Mouse (Mus musculus) cerebellum, adult 11-12 months (tissue): ENCODE measurements at regions not wholly inside any gene's neighbourhood (a gene's known extent, or its start where the extent isn't known, plus 50 kb on each side); places are given as distances from the start of the nearest gene placed in this dataset.

ENCODE experiments used
- DNase-seq: peaks from one replicate; pipeline ENCODE4 v3.0.0; 2022

DNA sequence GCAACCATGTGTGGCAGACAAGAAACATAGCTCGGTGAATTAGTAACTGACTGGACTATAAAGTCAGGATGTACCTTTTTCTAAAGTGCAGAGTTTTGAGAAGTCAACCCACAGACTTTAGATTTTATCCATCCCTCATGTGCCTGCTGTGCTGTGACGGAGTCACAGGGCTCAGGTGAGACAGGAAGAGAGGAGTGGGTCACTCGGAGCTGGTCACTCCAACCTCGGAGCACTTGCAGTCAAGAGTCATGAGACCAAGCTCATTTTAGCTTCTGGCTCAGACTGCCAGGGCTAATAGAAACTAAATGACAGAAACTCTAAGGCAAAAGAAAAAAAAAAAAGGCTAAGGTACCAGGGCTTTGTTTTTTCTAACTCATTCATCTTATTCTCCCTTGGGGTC lies 90.3 kb upstream of the Gm47985 start:
- DNase-seq = no peak

DNA sequence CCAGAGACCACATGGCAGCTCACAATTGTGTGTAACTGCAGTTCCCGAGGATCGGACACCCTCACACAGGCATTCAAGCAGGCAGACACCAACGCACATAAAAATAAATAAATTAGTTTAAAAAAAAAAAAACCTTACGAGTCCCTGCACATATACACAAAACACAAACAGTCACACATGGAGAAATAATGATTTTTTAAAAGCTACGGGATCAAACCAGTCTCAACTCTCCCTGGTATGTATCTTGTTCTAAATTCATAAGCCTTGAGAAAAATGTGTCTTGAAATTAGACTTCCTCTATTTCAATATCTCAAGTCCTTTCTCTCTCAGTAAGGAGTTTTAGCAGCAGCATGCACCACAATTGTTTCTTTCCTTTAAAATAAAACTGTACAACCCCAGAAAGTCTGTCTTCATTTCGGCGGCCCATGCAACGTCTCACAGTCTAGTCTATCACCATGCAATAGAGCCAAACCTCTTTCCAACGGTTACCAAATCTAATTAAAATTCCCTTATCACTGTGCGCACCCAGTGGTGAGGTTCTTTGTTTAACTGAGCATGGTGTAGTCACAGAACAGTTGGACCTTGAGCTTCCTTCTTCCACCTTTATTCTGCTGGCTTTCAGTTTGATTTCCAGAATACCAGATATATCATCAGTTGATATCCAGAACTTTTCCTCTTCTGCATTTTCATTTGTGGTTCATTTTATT lies 86.8 kb upstream of the Gm47985 start:
- DNase-seq = no peak

DNA sequence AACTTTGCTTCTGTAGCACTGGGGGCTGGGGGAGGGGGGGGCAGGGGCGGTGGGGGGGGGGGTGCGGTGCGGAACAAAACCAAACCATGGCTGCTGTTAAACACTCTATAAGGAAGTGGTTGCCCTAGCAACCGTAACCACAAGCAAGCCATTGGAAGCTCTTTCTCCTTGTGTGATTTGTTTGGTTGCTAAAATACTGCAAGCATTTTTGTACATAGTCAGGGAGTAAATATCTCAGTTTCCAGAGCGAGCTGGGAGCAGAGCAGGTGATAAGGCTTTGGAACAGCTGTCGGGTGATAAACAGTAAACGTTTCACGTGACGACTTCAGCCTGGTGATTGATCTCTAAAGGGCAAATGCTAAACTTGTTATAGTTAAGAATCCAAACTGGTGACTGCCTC lies 86.3 kb upstream of the Gm47985 start:
- no peak for DNase-seq

DNA sequence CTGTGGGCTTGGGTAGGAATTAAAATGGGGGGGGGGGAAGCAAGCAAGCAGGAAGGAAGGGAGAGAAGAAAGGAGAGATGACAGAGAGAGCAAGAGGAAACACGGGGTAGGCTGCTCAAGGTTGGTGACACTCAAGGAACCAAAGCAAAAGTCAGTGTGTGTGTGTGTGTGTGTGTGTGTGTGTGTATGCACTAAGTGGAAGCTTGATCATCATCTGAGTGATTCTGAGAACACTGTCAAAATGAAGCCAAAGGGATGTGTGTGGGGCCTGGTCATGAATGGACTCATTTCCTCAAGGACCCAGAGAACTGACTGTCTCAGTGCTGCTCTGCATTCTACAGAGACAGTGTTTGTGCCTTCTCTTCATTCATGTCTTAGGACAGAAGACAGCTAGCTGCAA lies 84.8 kb upstream of the Gm47985 start:
- DNase-seq = no peak

DNA sequence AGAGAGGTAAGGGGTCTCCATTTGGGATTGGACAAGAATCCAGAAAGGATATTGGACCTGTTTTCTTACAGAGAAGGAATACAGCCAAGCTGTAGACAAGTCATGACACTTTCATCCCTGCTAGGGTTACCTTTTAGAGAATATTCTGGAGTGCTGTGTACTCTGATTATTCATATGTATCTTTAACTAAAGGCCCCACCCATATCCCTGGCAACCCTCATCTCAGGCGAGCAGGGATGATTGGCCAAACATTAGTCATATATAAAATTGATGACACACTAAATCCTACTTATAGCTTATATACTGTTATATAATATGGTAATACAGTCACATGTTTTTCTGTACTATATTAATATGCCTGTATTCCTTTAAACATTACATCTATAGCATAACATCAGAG lies 83.6 kb upstream of the Gm47985 start:
- no peak for DNase-seq

DNA sequence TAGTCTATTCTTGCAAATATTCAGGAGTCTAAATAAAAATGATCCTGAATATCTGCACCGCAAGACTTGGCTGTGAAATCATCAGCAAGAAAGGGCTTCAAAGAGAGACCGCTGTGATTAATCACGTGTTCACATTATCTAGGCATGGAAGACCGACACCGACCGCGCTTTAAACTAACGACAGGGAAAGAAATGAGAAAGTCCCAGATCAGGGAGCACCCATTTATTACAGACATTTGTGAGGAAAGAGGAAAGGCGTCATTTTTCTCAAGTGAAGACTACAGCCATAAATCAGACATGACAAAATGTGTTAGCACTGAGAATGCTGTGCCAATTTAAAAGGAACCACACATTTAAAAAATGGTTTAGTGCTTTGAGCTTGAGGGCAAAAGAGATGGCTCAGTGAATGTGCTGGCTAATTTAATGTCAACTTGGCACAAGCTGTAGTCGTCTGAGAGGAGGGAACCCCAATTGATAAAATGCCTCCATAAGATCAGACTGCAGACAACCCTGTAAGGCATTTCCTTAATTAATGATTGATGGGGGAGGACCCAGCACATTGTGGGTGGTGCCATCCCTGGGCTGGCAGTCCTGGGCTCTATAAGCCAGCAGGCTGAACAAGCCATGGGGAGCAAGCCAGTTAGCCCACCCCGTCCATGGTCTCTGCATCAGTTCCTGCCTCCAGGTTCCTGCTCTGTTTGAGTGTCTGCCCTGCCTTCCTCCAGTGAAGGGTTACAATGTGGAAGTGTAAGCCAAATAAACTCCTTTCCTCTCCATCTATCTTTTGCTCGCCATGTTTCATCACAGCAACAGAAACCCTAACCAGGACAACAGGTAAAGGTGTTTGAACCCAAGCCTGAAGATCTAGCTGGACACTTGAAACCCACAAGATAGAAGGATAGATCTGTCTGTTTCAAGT lies 81.5 kb upstream of the Gm47985 start:
- no peak for DNase-seq

DNA sequence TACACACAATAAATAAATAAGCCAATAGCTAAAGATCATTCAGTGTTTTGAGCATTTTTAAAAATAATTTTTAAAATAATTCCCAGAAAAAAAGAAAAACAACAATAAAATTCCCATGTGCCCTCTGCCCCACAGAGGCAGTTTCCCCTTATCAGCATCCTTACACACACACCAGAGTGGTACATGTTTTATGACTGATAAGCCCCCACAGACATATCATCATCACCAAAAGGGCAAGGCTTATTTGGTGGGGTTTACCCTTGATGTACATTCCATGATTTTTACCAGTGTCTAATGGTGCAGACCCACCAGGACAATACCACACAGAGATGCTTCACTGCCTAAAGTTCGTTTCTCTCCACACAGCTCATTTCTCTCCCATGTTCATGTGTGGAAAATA lies 80.8 kb upstream of the Gm47985 start:
- no peak for DNase-seq

DNA sequence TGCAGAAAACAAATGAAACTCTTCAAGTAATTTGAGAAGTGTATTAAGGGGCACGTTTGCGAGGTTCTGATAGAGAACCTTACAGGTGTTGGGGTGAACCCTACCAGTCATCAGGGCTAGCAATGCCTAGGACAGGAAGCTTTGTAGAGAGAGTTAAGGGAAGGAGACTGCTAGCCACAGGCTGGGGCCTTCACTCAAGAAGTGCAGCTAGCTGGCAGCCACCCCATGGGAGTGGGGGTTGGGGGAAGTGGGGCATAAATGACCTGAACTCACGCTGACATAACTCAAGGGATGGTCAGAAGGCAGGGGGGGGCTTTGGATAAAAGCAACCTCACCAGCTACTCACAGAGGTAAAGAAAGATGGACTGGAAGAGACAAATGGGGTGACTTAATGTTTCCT lies 80.3 kb upstream of the Gm47985 start:
- DNase-seq = no peak

DNA sequence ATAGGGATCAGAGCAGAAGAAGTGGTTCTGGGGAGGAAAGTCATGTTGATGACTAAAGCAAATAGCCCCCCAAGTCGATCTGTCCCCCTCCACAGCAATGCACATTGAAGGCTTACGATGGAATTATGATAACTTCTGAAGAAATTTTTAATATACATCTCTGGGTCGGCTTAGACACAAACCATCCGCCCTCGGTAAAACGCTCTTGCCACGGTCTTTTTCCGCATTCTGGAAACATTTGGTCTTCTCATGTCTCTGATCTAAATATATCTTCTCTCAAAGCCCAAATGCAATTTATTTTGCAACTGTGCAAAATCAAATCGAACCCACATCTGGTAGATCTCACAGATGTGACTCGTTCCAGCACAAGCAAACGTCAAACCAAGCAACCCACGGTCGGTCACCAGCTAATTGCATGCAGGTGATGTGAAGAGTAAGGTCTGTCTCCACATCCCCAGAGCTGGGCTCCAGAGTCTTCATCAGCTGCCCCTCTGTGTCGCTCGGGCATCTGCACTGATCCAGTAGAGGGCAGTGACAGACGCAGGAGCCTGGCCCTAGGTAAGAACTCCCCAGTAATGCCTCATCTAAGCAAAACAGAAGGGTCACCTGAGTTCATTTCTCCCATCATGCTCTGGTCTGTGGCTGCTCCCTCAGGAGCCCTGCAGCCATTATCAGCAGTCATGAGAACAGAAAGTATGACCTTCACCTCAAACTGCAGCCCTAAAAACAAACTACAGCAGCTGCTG lies 79.5 kb upstream of the Gm47985 start:
- DNase-seq = no peak

DNA sequence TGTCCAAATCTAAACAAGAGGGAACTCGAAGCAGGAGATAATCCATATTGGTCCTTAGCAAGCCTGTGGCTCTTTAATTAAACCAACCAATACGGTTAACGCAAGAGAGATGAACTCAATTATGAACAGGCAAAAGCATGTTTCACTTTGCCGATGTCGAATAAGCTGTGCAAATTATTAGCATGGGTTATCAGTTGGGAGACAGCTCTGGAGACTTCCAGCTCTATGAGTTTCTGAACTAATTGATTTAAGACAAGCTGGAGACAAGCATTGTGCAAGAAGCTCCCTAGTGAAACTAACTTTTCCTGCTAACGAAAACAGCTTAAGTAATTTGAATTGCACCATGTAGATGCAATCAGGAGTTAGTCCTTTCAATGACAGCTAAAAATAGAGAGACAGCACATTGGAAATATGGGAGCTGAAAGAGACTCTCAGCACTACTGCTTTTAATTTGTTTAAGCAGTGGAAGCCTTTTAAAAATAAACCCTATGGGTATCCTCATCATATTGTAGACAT lies 78.8 kb upstream of the Gm47985 start:
- no peak for DNase-seq

DNA sequence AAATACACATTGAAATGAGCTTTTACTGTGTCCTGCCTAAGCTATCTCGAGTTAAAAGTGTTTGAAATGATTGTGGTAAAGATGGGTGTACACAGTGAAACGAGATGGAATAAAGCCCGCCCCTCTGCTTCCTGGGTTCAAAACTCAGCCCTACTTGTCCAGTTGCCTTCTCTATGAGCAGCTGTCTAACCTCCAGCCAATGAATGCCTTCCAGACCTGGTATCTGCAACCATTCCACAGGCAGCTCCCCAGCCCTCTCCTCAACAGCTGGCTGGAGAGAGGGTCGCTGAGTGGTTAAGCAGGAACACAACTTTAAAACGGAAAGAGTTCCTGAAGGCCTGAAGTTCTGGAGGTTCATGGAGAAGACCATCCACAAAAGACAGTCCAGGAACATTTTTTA lies 78.0 kb upstream of the Gm47985 start:
- DNase-seq = no peak

DNA sequence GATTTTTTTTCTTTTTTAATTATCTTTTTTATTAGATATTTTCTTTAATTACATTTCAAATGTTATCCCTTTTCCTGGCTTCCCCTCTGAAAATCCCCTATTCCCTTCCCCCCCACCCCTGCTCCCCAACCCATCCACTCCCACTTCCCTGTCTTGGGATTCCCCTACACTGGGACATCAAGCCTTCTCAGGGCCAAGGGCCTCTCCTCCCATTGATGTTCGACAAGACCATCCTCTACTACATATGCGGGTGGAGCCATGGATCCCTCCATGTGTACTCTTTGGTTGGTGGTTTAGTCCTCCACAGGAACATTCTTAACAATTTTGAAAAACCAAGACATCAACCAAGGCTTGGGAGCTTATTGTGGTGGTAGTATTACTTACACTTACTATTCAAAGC lies 77.5 kb upstream of the Gm47985 start:
- DNase-seq = no peak

DNA sequence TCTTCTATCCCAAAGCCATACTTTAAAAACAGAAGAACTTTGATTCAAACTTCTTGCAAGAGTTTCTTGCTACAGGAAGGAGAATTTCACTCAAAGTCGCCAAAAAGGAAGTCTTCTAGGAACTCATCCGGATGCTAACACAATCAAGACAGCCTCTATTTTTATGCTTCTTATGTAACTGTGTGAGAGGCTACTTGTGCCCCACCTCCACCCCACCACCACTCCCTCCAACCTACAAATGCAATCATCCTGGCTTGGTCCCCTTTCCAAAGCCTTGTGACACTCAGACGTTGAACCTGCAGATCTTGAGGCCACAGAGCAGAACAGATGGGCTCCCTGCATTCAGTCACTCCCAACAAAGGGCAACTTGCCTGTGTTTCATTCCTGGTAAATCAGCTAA lies 77.1 kb upstream of the Gm47985 start:
- no peak for DNase-seq

DNA sequence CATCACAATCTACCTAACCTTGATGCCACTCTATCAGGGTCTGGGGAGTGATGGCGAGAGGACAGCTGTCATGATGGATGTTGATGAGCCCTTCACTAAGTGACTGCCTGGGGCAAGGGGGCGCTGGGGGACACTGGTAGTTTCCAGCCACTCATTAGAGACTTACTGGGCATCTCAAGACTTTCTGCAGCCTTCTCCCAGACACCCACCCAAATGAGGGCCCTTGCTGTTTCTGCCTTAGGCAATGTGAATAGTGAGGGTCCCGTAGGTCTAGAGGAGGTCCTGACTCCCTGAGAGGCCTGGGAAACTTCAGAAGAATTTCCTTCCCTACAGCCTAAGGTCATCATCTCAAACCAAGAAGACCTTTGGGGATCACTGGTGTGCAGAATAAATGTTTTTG lies 74.9 kb upstream of the Gm47985 start:
- no peak for DNase-seq

DNA sequence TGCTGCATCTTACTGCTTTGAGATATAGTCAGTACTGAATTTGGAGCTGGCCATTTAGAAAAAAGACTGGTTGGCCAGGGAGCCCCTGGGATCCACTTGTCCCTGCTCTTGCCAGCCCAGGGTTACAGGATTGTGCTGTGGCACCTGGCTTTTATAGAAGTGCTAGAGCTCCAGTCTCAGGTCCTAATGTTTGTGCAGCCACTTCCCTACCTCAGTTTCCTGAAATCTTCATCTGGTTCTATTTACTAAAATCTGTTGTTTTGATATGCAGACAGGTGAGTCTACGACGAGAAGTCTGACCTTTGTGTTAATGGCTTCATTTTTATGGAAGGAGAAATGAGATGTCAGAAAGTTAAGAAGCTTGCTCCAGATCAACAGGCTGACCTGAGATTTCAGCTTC lies 73.0 kb upstream of the Gm47985 start:
- DNase-seq = no peak

DNA sequence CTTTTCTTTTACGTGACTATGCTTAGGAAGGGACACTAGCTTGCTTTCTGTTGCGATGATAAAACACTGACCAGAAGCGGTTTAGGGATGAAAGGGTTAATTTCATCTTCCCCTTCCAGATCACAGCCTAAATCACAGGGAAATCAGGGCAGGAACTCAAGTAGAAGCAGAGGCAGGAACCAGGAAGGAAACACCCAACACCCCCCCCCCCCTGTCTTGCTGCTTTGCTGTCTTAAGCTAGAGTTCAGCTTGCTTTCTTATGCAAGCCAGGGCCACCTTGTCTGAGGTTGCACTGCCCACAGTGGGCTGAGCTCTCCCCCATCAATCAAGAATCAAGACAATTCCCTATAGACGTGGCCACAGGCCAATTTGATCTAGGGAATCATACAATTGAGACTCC lies 71.9 kb upstream of the Gm47985 start:
- no peak for DNase-seq

DNA sequence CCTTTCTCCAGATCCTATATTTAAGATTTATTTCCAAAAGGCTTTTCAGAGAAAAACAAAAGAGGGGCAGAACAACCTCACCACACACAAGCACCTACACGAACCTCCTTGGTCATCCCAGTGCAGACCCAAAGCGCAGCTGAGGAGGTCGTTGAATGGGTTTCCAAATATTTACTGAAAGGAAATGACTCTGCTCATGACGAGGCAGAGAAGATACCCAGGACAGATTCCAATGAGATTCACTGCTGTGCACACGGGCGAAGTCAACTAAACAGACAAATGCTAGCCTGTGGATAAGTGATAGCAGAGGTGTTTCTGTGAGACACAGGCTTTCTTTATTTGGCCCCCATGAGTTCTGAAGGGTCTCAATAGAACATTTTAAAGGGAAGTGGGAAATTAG lies 70.7 kb upstream of the Gm47985 start:
- DNase-seq = no peak

DNA sequence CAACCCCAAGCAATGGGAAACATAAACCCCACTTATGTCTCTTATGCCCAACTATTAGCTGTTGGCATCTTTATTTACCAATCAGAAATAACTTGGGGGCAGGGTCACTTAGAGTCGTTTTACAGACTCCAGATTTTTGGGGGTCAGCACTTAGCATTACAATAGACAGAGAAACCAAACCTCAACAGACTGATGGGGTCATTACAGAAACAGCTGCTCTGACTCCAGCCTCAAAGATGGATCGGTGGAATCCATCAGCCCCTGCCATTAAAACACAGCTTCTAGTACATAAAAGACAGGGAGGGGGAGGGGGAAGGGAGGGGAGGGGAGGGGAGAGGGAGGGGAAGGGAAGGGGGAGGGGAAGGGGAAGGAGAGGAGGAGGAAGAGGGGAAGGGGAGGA lies 69.9 kb upstream of the Gm47985 start:
- DNase-seq = no peak

DNA sequence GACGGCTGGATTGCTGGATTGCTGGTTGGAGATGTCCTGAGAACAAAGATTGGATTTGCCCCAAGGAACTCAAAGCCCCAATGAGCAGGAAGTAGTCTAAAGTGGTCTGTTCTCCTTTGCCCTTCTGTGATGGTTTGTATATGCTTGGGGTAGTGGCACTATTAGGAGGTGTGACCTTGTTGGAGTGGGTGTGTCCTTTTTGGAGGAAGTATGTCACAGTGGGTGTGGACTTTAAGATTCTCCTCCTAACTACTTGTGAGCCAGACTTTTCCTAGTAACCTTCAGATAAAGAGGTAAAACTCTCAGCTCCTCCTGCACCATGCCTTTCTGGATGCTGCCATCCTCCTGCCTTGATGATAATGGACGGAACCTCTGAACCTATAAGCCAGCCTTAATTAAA lies 69.1 kb upstream of the Gm47985 start:
- no peak for DNase-seq

DNA sequence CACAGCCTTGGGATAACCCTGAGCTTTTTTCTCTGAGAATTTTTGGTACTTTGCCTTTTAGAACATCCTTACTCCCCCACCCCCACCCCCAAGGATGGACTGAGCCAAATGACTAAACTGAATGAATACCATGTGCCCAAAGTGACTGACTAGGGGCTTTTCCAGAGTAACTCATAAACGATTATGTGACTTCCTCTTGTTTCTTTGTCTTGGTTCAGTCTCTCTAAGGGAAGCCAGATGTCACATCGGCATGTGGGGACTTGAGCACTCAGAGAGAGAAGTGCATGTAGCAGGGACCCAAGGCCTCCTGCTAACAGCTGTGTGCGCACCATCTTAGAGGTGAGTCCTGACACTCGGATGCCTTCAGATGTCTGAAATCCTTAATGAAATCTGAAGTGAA lies 63.8 kb upstream of the Gm47985 start:
- no peak for DNase-seq

DNA sequence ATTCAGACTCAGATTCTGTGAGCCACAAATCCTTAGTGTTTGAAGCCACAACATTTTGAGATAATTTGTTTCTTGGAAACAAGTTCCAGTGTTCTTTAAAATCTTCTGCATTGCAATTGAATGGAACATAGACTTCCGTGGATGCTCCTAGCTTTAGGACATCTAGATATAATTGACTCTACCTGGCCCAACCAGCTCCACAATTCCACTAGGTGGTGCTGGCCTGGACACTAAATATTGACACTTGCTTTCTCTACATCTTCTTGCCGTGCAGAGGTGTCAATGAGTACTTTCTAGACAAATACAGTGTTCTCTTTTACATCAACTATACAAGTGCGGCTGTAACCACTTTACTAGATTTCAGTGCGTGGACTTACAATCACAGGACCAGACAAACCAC lies 63.4 kb upstream of the Gm47985 start:
- no peak for DNase-seq

DNA sequence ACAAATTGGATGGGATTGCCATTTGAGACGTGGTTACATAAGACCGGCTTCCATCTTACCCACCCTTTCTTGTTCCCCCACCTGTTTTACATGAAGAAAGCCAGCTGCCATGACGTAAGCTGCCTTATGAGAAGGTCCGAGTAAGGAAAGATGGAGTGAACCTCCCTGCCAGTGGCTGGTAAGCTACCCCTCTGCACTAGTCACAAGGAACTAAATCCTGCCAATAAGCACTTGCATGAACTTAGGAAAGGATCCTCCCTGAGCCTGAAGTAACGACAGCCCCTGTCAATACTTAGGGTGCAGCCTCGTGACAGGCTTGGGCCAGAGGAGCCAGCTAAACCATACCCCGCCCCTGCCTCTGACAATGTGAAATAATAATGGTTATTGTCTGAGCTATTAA lies 62.8 kb upstream of the Gm47985 start:
- no peak for DNase-seq

DNA sequence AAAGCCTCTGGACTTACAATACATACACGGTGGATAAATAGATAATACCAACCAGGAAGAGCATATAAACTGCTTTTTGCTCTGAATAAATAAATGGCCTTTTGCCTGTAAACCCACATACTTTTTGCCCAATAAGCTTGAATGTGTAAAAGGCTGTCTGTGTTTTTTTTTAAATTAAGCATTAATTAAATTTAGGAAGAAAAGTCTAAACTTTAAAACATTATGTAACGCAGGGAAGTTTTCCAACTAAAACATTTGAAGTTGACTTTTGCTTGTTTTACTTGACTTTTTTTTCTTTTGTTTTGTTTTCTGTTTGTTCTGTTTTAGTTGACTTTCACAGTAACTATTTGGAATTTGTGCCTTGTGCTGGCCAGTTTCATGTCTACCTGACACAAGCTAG lies 60.7 kb upstream of the Gm47985 start:
- DNase-seq = no peak

DNA sequence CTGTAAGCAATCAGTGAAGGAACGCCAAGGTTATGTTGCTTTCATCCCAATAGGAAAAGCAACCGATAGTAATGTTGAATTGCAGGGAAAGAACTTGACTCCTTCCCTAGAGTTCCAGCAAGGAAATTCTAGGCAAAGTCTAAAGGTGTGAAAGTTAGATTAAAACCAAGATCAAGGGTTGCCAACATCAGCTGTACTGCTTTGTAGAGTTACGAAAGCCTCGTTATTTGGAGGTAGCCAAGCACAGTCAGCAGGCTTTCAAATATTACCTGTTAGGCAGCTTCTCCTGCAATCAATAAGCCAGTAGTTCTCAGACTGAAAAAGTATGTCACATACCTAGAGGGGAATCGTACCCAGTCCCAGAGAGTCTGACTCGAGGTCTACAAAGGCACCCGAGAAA lies 58.4 kb upstream of the Gm47985 start:
- no peak for DNase-seq
